Comparison of ENCODE assay signal across 15 mouse cellular contexts in the genomic region with DNA sequence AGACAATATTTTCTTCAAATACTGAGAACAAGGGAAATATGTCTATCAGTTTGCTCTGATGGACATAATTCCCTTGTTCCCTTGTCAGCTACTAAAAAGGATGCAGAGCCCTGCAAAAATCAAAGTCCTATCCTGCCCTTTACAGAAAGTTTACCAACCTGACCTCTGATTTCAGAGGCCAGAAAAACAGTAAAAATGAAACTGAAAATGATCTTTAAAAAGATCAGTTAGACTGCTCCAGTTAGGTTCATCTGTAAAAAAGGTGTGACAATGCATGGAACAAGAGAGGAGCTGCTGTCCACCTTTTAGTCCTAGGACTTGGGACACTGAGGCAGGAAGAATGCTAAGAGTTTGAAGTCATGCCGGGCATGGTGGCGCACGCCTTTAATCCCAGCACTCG. TPM values are rescaled to one million over a fixed set of nuclear protein-coding genes. Genes with fewer than 3 reads are reported as not detected.
DNase-seq lines count a peak whose midpoint lies in the region.
"Had no signal": no experiment of that assay in that cellular context is flagged by ENCODE, and none has a peak within 500 bp of the region (broad histone marks: within the 10 kb centered on the region; RNA-seq: fewer than 3 reads in every experiment).

No protein-coding gene starts in this region.

- DNase-seq in heart, adult 11 months, result peak; percentile 8
- DNase-seq in heart, postnatal 10 days, result no peak
- DNase-seq in A20 (ENCODE audit: low read depth, low spot score), result peak; percentile 40
- peak; percentile 29 for DNase-seq in induced T-regulatory cell, adult 2 months (ENCODE audit: low read depth)
- no peak for DNase-seq in ovary, postnatal 14 days (ENCODE audit: low spot score)
- DNase-seq: adrenal gland, adult 8-10 months; adrenal gland, postnatal 14 days; adrenal gland, postnatal 36 days; cerebellum, adult 11-12 months; cerebellum, adult 2 months; cerebellum, adult 9-10 months; cerebellum, postnatal 10 days; cerebellum, postnatal 25 days had no signal

- intact Hi-C loops in heart, postnatal 10 days (cut with DNase I), result no loop called here

RNA-seq across cellular contexts. Expression of gene Nme9, which starts 39.8 kb away (rescaled TPM):
- total RNA-seq in heart, postnatal 10 days (2021), result not detected
- total RNA-seq: adrenal gland, adult 18-20 months; adrenal gland, adult 8-10 months; adrenal gland, postnatal 14 days; adrenal gland, postnatal 36 days; G1E had no signal

RNA-seq across cellular contexts. Expression of gene Mras, which starts 53.9 kb away (rescaled TPM):
- total RNA-seq in heart, postnatal 10 days (2021), result 10 to 100 TPM; 10.1 to 12.2 TPM

Comparison
In these comparisons a context has a peak if more than half of its experiments do, and no peak if none do; other contexts are left out.
1. DNase-seq: peak in heart, adult 11 months (single experiment), A20 (single experiment) and induced T-regulatory cell, adult 2 months (single experiment); none in heart, postnatal 10 days (0 of 2) and ovary, postnatal 14 days (single experiment).